Mouse (Mus musculus) ES-Bruce4 (cell line): ENCODE measurements at regions not wholly inside any gene's neighbourhood (a gene's known extent, or its start where the extent isn't known, plus 50 kb on each side); places are given as distances from the start of the nearest gene placed in this dataset.
A peak's percentile ranks its signal among the peaks of the same experiment; 100 is the strongest.

Experiments
- H3K27ac ChIP-seq: 2 replicates; pipeline ENCODE4 v1.5.1; 2012; ENCODE audit warnings: low read length, inconsistent platforms; ENCODE audit not compliant: insufficient read depth
- H3K27me3 ChIP-seq: 2 replicates; pipeline ENCODE4 v1.6.1; 2012; ENCODE audit warnings: mild to moderate bottlenecking, low read length, inconsistent platforms; ENCODE audit not compliant: control insufficient read depth, poor library complexity, insufficient read depth, severe bottlenecking
- H3K36me3 ChIP-seq: 2 replicates; pipeline ENCODE4 v1.6.1; 2012; ENCODE audit warnings: inconsistent platforms, mild to moderate bottlenecking, low read length, moderate library complexity; ENCODE audit not compliant: control insufficient read depth, poor library complexity, insufficient read depth, severe bottlenecking
- H3K4me1 ChIP-seq: one replicate; pipeline ENCODE4 v1.8.1; 2011; ENCODE audit warnings: low read length; ENCODE audit not compliant: control insufficient read depth, insufficient read depth
- H3K4me3 ChIP-seq: 2 replicates; pipeline ENCODE4 v1.5.1; 2011; ENCODE audit warnings: low read depth, mild to moderate bottlenecking, low read length
- H3K9ac ChIP-seq: 2 replicates; pipeline ENCODE4 v1.6.1; 2012; ENCODE audit warnings: low read depth, mild to moderate bottlenecking, inconsistent platforms; ENCODE audit not compliant: poor library complexity, severe bottlenecking
- H3K9me3 ChIP-seq: replicated peaks from 2 replicates; pipeline ENCODE4 v1.6.1; 2012; ENCODE audit warnings: mild to moderate bottlenecking, low read length, inconsistent platforms; ENCODE audit not compliant: control insufficient read depth, poor library complexity, insufficient read depth, severe bottlenecking
- CTCF ChIP-seq: IDR thresholded peaks from one replicate; pipeline ENCODE4 v1.8.1; 2011; ENCODE audit warnings: low read depth, low read length
- EP300 ChIP-seq: IDR thresholded peaks from 2 replicates; pipeline ENCODE4 v1.6.1; 2011; ENCODE audit warnings: low read depth, low read length; ENCODE audit not compliant: insufficient read depth
- POLR2A ChIP-seq: IDR thresholded peaks from one replicate; pipeline ENCODE4 v1.8.1; 2011; ENCODE audit warnings: low read length; ENCODE audit not compliant: insufficient read depth

DNA sequence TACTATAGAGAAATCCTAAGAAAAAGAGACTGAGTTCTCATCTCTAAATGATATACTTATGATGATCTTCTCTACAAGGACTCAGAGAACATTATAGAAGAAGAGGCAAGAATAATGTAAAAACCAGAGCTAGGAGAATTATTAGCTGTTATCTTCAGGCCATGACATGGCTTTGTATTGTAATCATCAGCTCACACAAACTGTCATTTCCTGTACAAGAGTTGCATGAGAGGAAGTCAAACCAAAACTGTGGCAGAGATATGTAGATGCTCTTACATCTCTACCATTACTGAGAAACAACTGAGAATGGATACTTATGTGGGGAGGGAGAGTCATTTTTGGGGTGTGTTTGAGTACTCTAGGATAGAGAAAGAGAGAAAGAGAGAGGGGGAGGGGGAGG lies 1889.4 kb upstream of the Gm38303 start:
- Histone ChIP-seq H3K36me3 (no peaks in the 10 kb centered on the region), H3K27ac (no peak overlapping the region), H3K9ac (no peak overlapping the region), H3K27me3 (no peaks in the 10 kb centered on the region), H3K4me1 (no peaks in the 10 kb centered on the region), H3K4me3 (no peak overlapping the region), H3K9me3 (peaks cover 7% of the 10 kb centered on the region; the same call in 1 of the 2 replicates)
- no peak for TF ChIP-seq POLR2A
- no peak for TF ChIP-seq CTCF
- no peak for TF ChIP-seq EP300

GRCm38 (mm10) chr3:12216035-12216434 lies 1880.6 kb upstream of the Gm38303 start:
- H3K9ac ChIP-seq = no peak overlapping the region
- 0 out of 2 replicates have a peak overlapping the region, but pooled peaks have one; percentile 51 for H3K27ac ChIP-seq
- H3K4me3 ChIP-seq = no peak overlapping the region
- TF ChIP-seq EP300 (no peak), CTCF (no peak), POLR2A (no peak)
- H3K27me3 ChIP-seq = no peaks in the 10 kb centered on the region
- no peaks in the 10 kb centered on the region for H3K36me3 ChIP-seq
- peaks cover 12% of the 10 kb centered on the region; the same call in 1 of the 2 replicates for H3K9me3 ChIP-seq
- H3K4me1 ChIP-seq = no peaks in the 10 kb centered on the region

- no peak overlapping the region for H3K4me3 ChIP-seq
- H3K9me3 ChIP-seq = peaks cover 12% of the 10 kb centered on the region; the same call in 1 of the 2 replicates
- H3K36me3 ChIP-seq = no peaks in the 10 kb centered on the region
- no peaks in the 10 kb centered on the region for H3K27me3 ChIP-seq
- no peak overlapping the region for H3K9ac ChIP-seq
- no peaks in the 10 kb centered on the region for H3K4me1 ChIP-seq
- no peak for TF ChIP-seq EP300
- no peak for TF ChIP-seq POLR2A
- TF ChIP-seq CTCF = no peak
- H3K27ac ChIP-seq = no peak overlapping the region
These were observed 1879.3 kb upstream of the Gm38303 start for GRCm38 (mm10) chr3:12214821-12215220.

- TF ChIP-seq CTCF (no peak), EP300 (no peak), POLR2A (no peak)
- no peaks in the 10 kb centered on the region for H3K4me1 ChIP-seq
- H3K27ac ChIP-seq = no peak overlapping the region
- no peak overlapping the region for H3K9ac ChIP-seq
- H3K9me3 ChIP-seq = no peaks in the 10 kb centered on the region
- no peak overlapping the region for H3K4me3 ChIP-seq
- no peaks in the 10 kb centered on the region for H3K27me3 ChIP-seq
- no peaks in the 10 kb centered on the region for H3K36me3 ChIP-seq
These were observed 1837.9 kb upstream of the Gm38303 start for GRCm38 (mm10) chr3:12173371-12173770.

- Histone ChIP-seq H3K36me3 (no peaks in the 10 kb centered on the region), H3K9ac (no peak overlapping the region), H3K4me1 (no peaks in the 10 kb centered on the region), H3K27ac (no peak overlapping the region), H3K9me3 (no peaks in the 10 kb centered on the region), H3K27me3 (no peaks in the 10 kb centered on the region), H3K4me3 (no peak overlapping the region)
- no peak for TF ChIP-seq CTCF
- no peak for TF ChIP-seq EP300
- TF ChIP-seq POLR2A = no peak
These were observed 1815.8 kb upstream of the Gm38303 start for GRCm38 (mm10) chr3:12151329-12151728.
